Mouse (Mus musculus) small intestine, adult 2 months (tissue): ENCODE results near the gene Fam47e.
"Not testable (repeated sequence)": the region's sequence is repeated elsewhere in the genome, so short reads cannot be mapped to it uniquely, and the experiment has no call there.

Experiments used
- CTCF ChIP-seq: fragments of 200-500 bp; IDR thresholded peaks from 2 replicates; pipeline ENCODE4 v1.5.1; 2012; ENCODE audit warnings: low read depth, mild to moderate bottlenecking, control low read depth, inconsistent platforms, low read length, moderate library complexity, mixed read lengths; ENCODE audit not compliant: insufficient replicate concordance, insufficient read length; ENCODE audit errors: extremely low read depth
- POLR2A ChIP-seq: fragments of 200-500 bp; IDR thresholded peaks from 2 replicates; pipeline ENCODE4 v1.6.1; 2012; ENCODE audit warnings: low read depth, mild to moderate bottlenecking, control low read depth, inconsistent platforms, low read length, moderate library complexity

- TF ChIP-seq CTCF, POLR2A: not testable (repeated sequence)
Measured at GRCm38 (mm10) chr5:92521131-92521530, 33.7 kb upstream of the Fam47e start.
